Mouse (Mus musculus) G1E (cell line): Measurements from ENCODE around the gene Jpt1.

Experiments
- CTCF ChIP-seq: IDR thresholded peaks from 2 replicates; pipeline ENCODE4 v1.5.1; 2012; ENCODE audit warnings: low read depth, low read length, inconsistent platforms, mixed read lengths
- GATA1 ChIP-seq: IDR thresholded peaks from 2 replicates; pipeline ENCODE4 v1.6.1; 2012; ENCODE audit warnings: borderline replicate concordance, low read length, inconsistent platforms, mixed read lengths
- GATA2 ChIP-seq: IDR thresholded peaks from 2 replicates; pipeline ENCODE4 v1.6.1; 2012; ENCODE audit warnings: low read depth, low read length, inconsistent platforms, borderline replicate concordance
- POLR2AphosphoS5 ChIP-seq: IDR thresholded peaks from 2 replicates; pipeline ENCODE4 v1.6.1; 2012; ENCODE audit warnings: low read depth, low read length, inconsistent platforms; ENCODE audit not compliant: insufficient replicate concordance
- TAL1 ChIP-seq: conservative IDR thresholded peaks from 2 replicates; pipeline ENCODE4 v1.6.1; 2012; ENCODE audit warnings: low read depth, low read length, inconsistent platforms, mixed read lengths

DNA sequence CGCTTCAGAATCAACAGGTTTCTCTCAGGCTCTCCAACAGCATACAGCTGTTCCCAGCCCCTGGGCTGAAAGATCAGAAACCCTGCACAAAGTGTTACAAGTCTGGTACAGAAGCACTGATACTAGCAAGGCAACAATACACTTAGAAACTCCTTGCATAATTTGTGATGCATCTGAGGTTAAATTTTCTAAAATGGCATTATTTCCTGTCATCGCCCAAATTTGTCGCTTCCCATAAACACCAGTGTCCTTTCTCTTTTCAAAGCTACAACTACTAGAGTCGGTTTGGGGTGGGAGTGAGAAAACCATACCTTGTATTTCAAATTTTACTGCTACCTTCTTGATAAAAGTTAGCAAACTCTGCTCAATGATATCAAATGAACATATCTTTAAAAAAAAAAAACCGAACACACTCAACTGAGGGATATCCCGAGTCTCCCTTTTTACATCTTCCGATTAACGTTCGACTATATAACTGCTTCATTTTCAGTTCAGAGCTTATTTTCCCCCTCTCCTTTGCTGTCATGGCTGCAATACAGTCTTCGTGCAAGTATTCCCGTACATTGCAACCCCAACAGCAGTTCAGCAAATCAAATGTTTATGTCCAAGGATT lies 20.7 kb upstream of the Jpt1 start:
- no peak for TF ChIP-seq CTCF
- no peak for TF ChIP-seq POLR2AphosphoS5
- no peak for TF ChIP-seq GATA1
- no peak for TF ChIP-seq TAL1
- no peak for TF ChIP-seq GATA2
